Mouse (Mus musculus) adrenal gland, postnatal 36 days (tissue): Measurements from ENCODE around the gene Vti1a. TPM values are rescaled to one million over a fixed set of nuclear protein-coding genes. Genes with fewer than 3 reads are reported as not detected.

Experiments
- DNase-seq, 2 experiments: peaks; one replicate each; pipeline ENCODE4 v3.0.0; 2021; ENCODE audit warnings: mixed read lengths in 1 of 2
- total RNA-seq, 2 experiments: library from RNA; stranded (reverse); gene quantifications; 2 replicates each; pipeline ENCODE4 v1.2.3; 2021

Gene Vti1a
- total RNA-seq, 2 experiments from 2014 or later = 33.5 to 37.4 TPM

- DNase-seq = no peak
Measured at GRCm38 (mm10) chr19:55313649-55314048, 2.4 kb upstream of the Vti1a start.

- DNase-seq = peak; percentile 89
Measured at GRCm38 (mm10) chr19:55315452-55316108, 515 bp upstream of the Vti1a start, which contains the start of gene Zdhhc6. Gene Zdhhc6 (minus strand): TSS chr19:55316032.

- DNase-seq = no peak
Measured at GRCm38 (mm10) chr19:55316901-55317300, 806 bp downstream of the Vti1a start.

- DNase-seq = no peak
Measured at GRCm38 (mm10) chr19:55319036-55319435, 2.9 kb downstream of the Vti1a start.

GRCm38 (mm10) chr19:55319521-55319920, 3.4 kb downstream of the Vti1a start:
- peak; percentile 40 to 55 for DNase-seq

- DNase-seq = no peak
Measured at GRCm38 (mm10) chr19:55322604-55323003, 6.5 kb downstream of the Vti1a start.

GRCm38 (mm10) chr19:55327510-55327909, 11.4 kb downstream of the Vti1a start:
- no peak for DNase-seq

- no peak for DNase-seq
Measured at GRCm38 (mm10) chr19:55331776-55332175, 15.7 kb downstream of the Vti1a start.

GRCm38 (mm10) chr19:55332641-55333268, 16.7 kb downstream of the Vti1a start:
- DNase-seq = peak; percentile 52 to 65

GRCm38 (mm10) chr19:55335881-55336280, 19.8 kb downstream of the Vti1a start:
- no peak for DNase-seq

- no peak for DNase-seq
Measured at GRCm38 (mm10) chr19:55336441-55336840, 20.3 kb downstream of the Vti1a start.

GRCm38 (mm10) chr19:55337066-55337465, 21.0 kb downstream of the Vti1a start:
- DNase-seq = no peak

GRCm38 (mm10) chr19:55337664-55338063, 21.6 kb downstream of the Vti1a start:
- DNase-seq = no peak

GRCm38 (mm10) chr19:55340521-55340920, 24.4 kb downstream of the Vti1a start:
- no peak for DNase-seq

GRCm38 (mm10) chr19:55341377-55341776, 25.3 kb downstream of the Vti1a start:
- no peak for DNase-seq

GRCm38 (mm10) chr19:55342423-55342822, 26.3 kb downstream of the Vti1a start:
- DNase-seq = no peak

- DNase-seq = no peak
Measured at GRCm38 (mm10) chr19:55343274-55343673, 27.2 kb downstream of the Vti1a start.

- DNase-seq = no peak
Measured at GRCm38 (mm10) chr19:55348187-55348586, 32.1 kb downstream of the Vti1a start.

GRCm38 (mm10) chr19:55350673-55351378, 34.7 kb downstream of the Vti1a start:
- no peak for DNase-seq

GRCm38 (mm10) chr19:55362606-55363005, 46.5 kb downstream of the Vti1a start:
- no peak for DNase-seq

GRCm38 (mm10) chr19:55369691-55370090, 53.6 kb downstream of the Vti1a start:
- no peak for DNase-seq

GRCm38 (mm10) chr19:55376331-55376730, 60.2 kb downstream of the Vti1a start:
- DNase-seq = no peak

GRCm38 (mm10) chr19:55377465-55377864, 61.4 kb downstream of the Vti1a start:
- DNase-seq = no peak
